Mouse (Mus musculus): ENCODE results near the gene Fndc10. TPM values are rescaled to one million over a fixed set of nuclear protein-coding genes. Genes with fewer than 3 reads are reported as not detected.

The Fndc10 gene
- polyA plus RNA-seq, 1 experiment from 2014 or later, result 2.8 TPM

DNA sequence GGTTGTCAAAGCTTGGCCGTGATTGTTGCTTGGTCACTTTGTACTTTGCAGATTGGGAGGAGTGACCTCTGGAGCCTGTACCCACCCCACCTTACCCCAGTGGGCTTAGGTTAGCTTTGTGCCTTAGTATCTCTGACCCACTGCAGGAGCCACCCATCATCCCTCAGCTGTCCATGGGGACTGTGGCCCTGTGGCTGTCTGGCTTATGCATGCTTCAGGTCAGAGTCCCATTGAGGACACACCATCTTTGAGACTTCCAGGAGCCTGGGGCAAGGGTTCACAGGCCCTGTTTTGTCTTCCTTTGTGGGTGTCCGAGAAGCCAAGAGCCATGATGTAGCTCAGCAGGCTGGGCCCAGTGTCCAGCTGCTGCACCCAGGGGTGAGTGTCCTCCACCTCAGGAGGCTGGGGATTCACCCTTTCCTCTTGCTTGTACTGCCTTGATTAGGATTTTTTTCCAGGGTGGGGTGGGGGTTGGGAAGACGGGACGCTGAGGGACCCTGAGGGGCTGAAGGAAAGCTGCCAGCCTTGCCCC is 1.5 kb downstream of the Fndc10 start:
- Histone ChIP-seq H3K4me1 (ENCODE audit: control insufficient read depth, insufficient read depth, low read length) (peaks cover 11% of the 10 kb centered on the region; the same call in 1 of the 2 replicates), H3K9me3 (ENCODE audit: control insufficient read depth, low read length) (no peaks in the 10 kb centered on the region), H3K9ac (ENCODE audit: low read depth, low read length) (peak overlapping the region; percentile 78; the same call in 1 of the 2 replicates), H3K36me3 (ENCODE audit: control insufficient read depth, insufficient read depth, low read length) (no peaks in the 10 kb centered on the region), H3K27ac (ENCODE audit: low read depth, low read length) (no peak overlapping the region), H3K27me3 (ENCODE audit: control insufficient read depth, insufficient read depth, low read length) (no peaks in the 10 kb centered on the region), H3K4me3 (ENCODE audit: low read length) (peak overlapping the region; percentile 72), H3K4me2 (replicated peaks; ENCODE audit: low read depth, low read length) (peak overlapping the region; percentile 96)
- no peak for ATAC-seq (ENCODE audit: low FRiP score, low TSS enrichment)
- 81% methylated on average over 4 of the region's 4 CpGs for WGBS

- Histone ChIP-seq H3K4me2 (replicated peaks; ENCODE audit: low read depth, low read length) (no peak overlapping the region), H3K9me3 (ENCODE audit: control insufficient read depth, low read length) (no peaks in the 10 kb centered on the region), H3K36me3 (ENCODE audit: control insufficient read depth, insufficient read depth, low read length) (no peaks in the 10 kb centered on the region), H3K9ac (ENCODE audit: low read depth, low read length) (no peak overlapping the region), H3K4me1 (ENCODE audit: control insufficient read depth, insufficient read depth, low read length) (peaks cover 11% of the 10 kb centered on the region; the same call in 1 of the 2 replicates), H3K27me3 (ENCODE audit: control insufficient read depth, insufficient read depth, low read length) (no peaks in the 10 kb centered on the region), H3K4me3 (ENCODE audit: low read length) (no peak overlapping the region), H3K27ac (ENCODE audit: low read depth, low read length) (no peak overlapping the region)
- 66% methylated on average over 16 of the region's 16 CpGs for WGBS
- no peak for ATAC-seq (ENCODE audit: low FRiP score, low TSS enrichment)
Observed at GRCm38 (mm10) chr4:155696261-155697255, 2.4 kb downstream of the Fndc10 start.

DNA sequence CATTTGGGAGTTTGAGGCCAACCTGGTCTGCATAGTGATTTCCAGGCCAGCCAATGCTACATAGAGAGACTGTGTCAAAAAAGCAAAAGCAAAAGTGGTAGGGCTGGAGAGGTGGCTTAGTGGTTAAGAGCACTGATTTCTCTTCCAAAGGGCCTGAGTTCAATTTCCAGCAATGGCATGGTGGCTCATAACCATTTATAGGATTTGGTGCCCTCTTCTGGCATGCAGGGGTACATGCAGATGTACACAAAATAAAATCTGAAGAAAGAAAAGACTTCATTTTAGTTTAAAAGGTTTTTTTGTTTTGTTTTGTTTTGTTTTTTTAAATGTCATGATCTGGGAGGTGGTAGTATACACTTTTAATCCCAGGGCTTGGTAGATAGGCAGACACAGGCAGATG is 6.3 kb downstream of the Fndc10 start:
- Histone ChIP-seq H3K9me3 (ENCODE audit: control insufficient read depth, low read length) (no peaks in the 10 kb centered on the region), H3K27me3 (ENCODE audit: control insufficient read depth, insufficient read depth, low read length) (no peaks in the 10 kb centered on the region), H3K9ac (ENCODE audit: low read depth, low read length) (no peak overlapping the region), H3K4me3 (ENCODE audit: low read length) (no peak overlapping the region), H3K27ac (ENCODE audit: low read depth, low read length) (no peak overlapping the region), H3K36me3 (ENCODE audit: control insufficient read depth, insufficient read depth, low read length) (no peaks in the 10 kb centered on the region), H3K4me2 (replicated peaks; ENCODE audit: low read depth, low read length) (no peak overlapping the region), H3K4me1 (ENCODE audit: control insufficient read depth, insufficient read depth, low read length) (peaks cover 5% of the 10 kb centered on the region; the same call in 1 of the 2 replicates)
- no peak for ATAC-seq (ENCODE audit: low FRiP score, low TSS enrichment)

GRCm38 (mm10) chr4:155703425-155703929 is 9.3 kb downstream of the Fndc10 start:
- Histone ChIP-seq H3K27me3 (ENCODE audit: control insufficient read depth, insufficient read depth, low read length) (no peaks in the 10 kb centered on the region), H3K9me3 (ENCODE audit: control insufficient read depth, low read length) (no peaks in the 10 kb centered on the region), H3K4me2 (replicated peaks; ENCODE audit: low read depth, low read length) (no peak overlapping the region), H3K4me3 (ENCODE audit: low read length) (no peak overlapping the region), H3K4me1 (ENCODE audit: control insufficient read depth, insufficient read depth, low read length) (peaks cover 5% of the 10 kb centered on the region; the same call in 1 of the 2 replicates), H3K27ac (ENCODE audit: low read depth, low read length) (no peak overlapping the region), H3K9ac (ENCODE audit: low read depth, low read length) (no peak overlapping the region), H3K36me3 (ENCODE audit: control insufficient read depth, insufficient read depth, low read length) (no peaks in the 10 kb centered on the region; the same call in 1 of the 2 replicates)
- WGBS, result 94% methylated on average over 4 of the region's 4 CpGs
- no peak for ATAC-seq (ENCODE audit: low FRiP score, low TSS enrichment)

DNA sequence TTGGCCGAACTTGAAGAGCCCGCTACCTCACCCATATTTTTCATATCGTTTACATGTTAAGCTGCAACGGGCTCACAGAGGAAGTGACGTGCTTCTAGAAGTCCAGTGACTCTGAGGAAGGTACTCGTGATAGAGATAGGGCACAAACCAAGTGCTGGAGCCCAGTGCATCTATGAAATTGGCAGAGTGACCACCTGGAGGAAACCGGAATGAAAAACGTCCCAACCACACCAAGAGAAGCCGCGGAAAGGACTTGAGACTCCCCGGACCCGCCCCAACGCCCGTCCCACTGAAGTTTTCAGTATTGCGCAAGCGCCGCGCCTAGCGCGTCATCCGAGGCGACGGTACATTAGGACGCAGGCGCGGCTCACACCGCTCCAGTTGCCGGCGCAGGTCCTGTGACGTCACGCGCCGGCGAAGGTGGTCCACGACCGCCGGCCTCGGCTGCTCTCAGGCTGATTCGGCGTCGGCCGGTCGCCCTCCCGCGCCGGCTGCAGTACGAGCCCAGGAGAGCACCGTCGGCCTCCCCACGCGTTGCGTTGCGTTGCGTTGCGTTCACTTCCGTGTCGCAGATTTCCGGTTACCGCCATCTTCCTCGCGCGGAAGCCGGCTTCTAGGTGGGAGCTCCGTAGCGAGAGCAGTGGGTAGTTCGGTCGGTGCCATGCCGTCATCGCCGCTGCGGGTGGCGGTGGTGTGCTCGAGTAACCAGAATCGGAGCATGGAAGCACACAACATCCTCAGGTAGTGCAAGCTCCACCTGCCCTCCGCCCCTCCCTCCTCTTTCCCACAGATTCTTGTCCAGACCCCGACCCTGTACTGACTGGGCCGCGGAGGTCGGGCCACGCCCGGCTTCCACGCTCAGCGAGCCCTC is 10.8 kb downstream of the Fndc10 start, which contains the start of gene Ssu72:
Gene Ssu72 (plus strand): TSS at position 80 of the 871 bp plus-strand sequence.
- no peaks in the 10 kb centered on the region for H3K27me3 ChIP-seq (ENCODE audit: control insufficient read depth, insufficient read depth, low read length)
- ATAC-seq (ENCODE audit: low FRiP score, low TSS enrichment), result peak; percentile 95
- H3K9me3 ChIP-seq (ENCODE audit: control insufficient read depth, low read length), result no peaks in the 10 kb centered on the region
- H3K4me2 ChIP-seq (replicated peaks; ENCODE audit: low read depth, low read length), result peak within 1 kb of the TSS; percentile 68
- peak within 1 kb of the TSS; percentile 91 for H3K4me3 ChIP-seq (ENCODE audit: low read length)
- H3K9ac ChIP-seq (ENCODE audit: low read depth, low read length), result peak within 1 kb of the TSS; percentile 90
- WGBS, result under 1% methylated on average over 81 of the region's 83 CpGs
- peak within 1 kb of the TSS; percentile 93 for H3K27ac ChIP-seq (ENCODE audit: low read depth, low read length)
- H3K4me1 ChIP-seq (ENCODE audit: control insufficient read depth, insufficient read depth, low read length), result peaks cover 5% of the 10 kb centered on the region; the same call in 1 of the 2 replicates
- H3K36me3 ChIP-seq (ENCODE audit: control insufficient read depth, insufficient read depth, low read length), result peaks cover 4% of the 10 kb centered on the region; the same call in 1 of the 2 replicates

- peak overlapping the region; percentile 93 for H3K27ac ChIP-seq (ENCODE audit: low read depth, low read length)
- ATAC-seq (ENCODE audit: low FRiP score, low TSS enrichment), result no peak
- under 1% methylated on average over 14 of the region's 19 CpGs for WGBS
- peak overlapping the region; percentile 91 for H3K4me3 ChIP-seq (ENCODE audit: low read length)
- H3K27me3 ChIP-seq (ENCODE audit: control insufficient read depth, insufficient read depth, low read length), result no peaks in the 10 kb centered on the region
- H3K4me1 ChIP-seq (ENCODE audit: control insufficient read depth, insufficient read depth, low read length), result peaks cover 5% of the 10 kb centered on the region; the same call in 1 of the 2 replicates
- H3K9ac ChIP-seq (ENCODE audit: low read depth, low read length), result peak overlapping the region; percentile 90
- peak overlapping the region; percentile 68 for H3K4me2 ChIP-seq (replicated peaks; ENCODE audit: low read depth, low read length)
- peaks cover 4% of the 10 kb centered on the region; the same call in 1 of the 2 replicates for H3K36me3 ChIP-seq (ENCODE audit: control insufficient read depth, insufficient read depth, low read length)
- no peaks in the 10 kb centered on the region for H3K9me3 ChIP-seq (ENCODE audit: control insufficient read depth, low read length)
Observed at GRCm38 (mm10) chr4:155705592-155705929, 11.4 kb downstream of the Fndc10 start.

DNA sequence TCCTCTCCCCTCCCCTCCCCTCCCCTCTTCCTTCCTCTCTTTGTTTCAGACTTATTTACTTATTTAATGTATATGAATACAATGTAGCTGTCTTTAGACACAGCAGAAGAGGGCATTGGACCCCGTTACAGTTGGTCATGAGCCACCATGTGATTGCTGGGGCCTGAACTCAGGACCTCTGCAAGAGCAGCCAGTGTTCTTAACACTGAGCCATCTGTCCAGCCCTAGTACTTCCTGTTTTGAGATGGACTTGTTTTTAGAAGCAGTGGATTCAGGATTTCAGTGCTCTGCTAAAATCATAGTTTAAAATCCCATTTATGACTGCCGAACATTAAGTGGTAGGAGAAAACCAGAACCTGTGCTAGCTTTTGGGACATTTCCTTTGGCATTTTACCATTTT is 14.4 kb downstream of the Fndc10 start:
- Histone ChIP-seq H3K9ac (ENCODE audit: low read depth, low read length) (no peak overlapping the region), H3K27ac (ENCODE audit: low read depth, low read length) (no peak overlapping the region), H3K9me3 (ENCODE audit: control insufficient read depth, low read length) (no peaks in the 10 kb centered on the region), H3K27me3 (ENCODE audit: control insufficient read depth, insufficient read depth, low read length) (no peaks in the 10 kb centered on the region), H3K4me1 (ENCODE audit: control insufficient read depth, insufficient read depth, low read length) (peaks cover 5% of the 10 kb centered on the region; the same call in 1 of the 2 replicates), H3K4me2 (replicated peaks; ENCODE audit: low read depth, low read length) (no peak overlapping the region), H3K4me3 (ENCODE audit: low read length) (no peak overlapping the region), H3K36me3 (ENCODE audit: control insufficient read depth, insufficient read depth, low read length) (peaks cover 4% of the 10 kb centered on the region; the same call in 1 of the 2 replicates)
- ATAC-seq (ENCODE audit: low FRiP score, low TSS enrichment), result no peak
- 88% methylated on average over 2 of the region's 2 CpGs for WGBS

- Histone ChIP-seq H3K4me1 (ENCODE audit: control insufficient read depth, insufficient read depth, low read length) (peaks cover 5% of the 10 kb centered on the region; the same call in 1 of the 2 replicates), H3K9ac (ENCODE audit: low read depth, low read length) (no peak overlapping the region), H3K4me3 (ENCODE audit: low read length) (no peak overlapping the region), H3K4me2 (replicated peaks; ENCODE audit: low read depth, low read length) (no peak overlapping the region), H3K9me3 (ENCODE audit: control insufficient read depth, low read length) (no peaks in the 10 kb centered on the region), H3K27ac (ENCODE audit: low read depth, low read length) (no peak overlapping the region), H3K27me3 (ENCODE audit: control insufficient read depth, insufficient read depth, low read length) (no peaks in the 10 kb centered on the region), H3K36me3 (ENCODE audit: control insufficient read depth, insufficient read depth, low read length) (peaks cover 4% of the 10 kb centered on the region; the same call in 1 of the 2 replicates)
- no peak for ATAC-seq (ENCODE audit: low FRiP score, low TSS enrichment)
Observed at GRCm38 (mm10) chr4:155708988-155709387, 14.8 kb downstream of the Fndc10 start.
